8 mouse cellular contexts compared by ENCODE assay signal in the genomic region with DNA sequence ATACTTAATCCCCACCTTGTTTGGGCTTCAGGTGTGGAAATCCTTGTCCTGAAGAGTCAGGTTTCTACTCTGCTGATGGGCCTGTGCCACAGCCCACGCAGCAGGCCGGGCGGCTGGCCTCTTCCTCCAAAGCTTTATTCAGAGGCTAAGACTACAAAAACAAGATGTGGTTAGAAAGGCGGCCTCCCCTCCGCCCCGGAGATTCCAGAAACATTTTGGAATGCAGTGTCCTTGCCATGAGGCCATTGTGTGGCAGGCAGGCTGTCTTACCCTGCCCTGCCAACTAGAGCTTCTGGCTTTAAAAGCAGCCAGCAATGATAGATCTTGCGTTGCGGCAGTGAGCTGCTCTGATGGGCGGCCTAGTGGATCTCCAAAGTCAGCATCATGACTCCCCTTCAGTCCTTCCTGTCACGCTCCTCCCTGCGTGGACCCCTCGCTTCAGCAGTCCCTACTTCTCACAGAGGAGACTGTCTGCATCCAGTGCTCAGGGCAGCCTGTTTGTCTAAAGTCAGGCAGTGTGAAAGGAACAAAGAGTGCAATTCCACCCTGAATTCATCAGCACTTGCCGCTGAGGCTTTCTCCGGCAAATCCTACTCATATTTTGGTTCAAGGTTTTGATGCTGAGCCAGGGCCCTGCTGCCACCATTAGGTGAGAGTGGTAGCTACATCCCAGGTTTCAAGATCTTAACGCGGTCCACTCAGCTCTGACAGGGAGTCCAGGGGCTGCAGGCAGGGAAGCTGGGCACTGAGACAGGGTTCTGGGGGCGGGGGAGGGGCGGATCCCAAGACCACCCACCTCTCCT. TPM values are rescaled to one million over a fixed set of nuclear protein-coding genes. Genes with fewer than 3 reads are reported as not detected.
A peak's percentile ranks its signal among the peaks of the same experiment; 100 is the strongest.
DNase-seq lines count a peak whose midpoint lies in the region; ATAC-seq and TF ChIP-seq lines count a peak whose summit lies in the region.
"Had no signal": no experiment of that assay in that cellular context is flagged by ENCODE, and none has a peak within 500 bp of the region (broad histone marks: within the 10 kb centered on the region; RNA-seq: fewer than 3 reads in every experiment).

No protein-coding gene starts in this region.

- no peaks in the 10 kb centered on the region for H3K27me3 ChIP-seq in embryonic facial prominence, embryonic 14.5 days (replicated peaks; ENCODE audit: control insufficient read depth, insufficient read depth, low read length)
- no peaks in the 10 kb centered on the region; the same call in 1 of the 2 replicates for H3K27me3 ChIP-seq in hindbrain, embryonic 15.5 days
- no peaks in the 10 kb centered on the region for H3K27me3 ChIP-seq in neural tube, embryonic 14.5 days (ENCODE audit: control insufficient read depth, insufficient read depth, low read length)

- peak; percentile 69 for DNase-seq in ES-CJ7 (ENCODE audit: low read depth, low spot score)
- DNase-seq in Muller cell, postnatal 12 days (ENCODE audit: inconsistent ontology term): peak; percentile 98
- DNase-seq in embryonic facial prominence, embryonic 14.5 days (ENCODE audit: low spot score): peak; percentile 59
- DNase-seq in left cerebral cortex, adult 2 months (ENCODE audit: extremely low spot score in 1 of 2, low spot score in 2 of 2): peak; percentile 42
- no peak for DNase-seq in urinary bladder, postnatal 10 days (ENCODE audit: low spot score)

- no peak overlapping the region for H3K4me2 ChIP-seq in embryonic facial prominence, embryonic 14.5 days (ENCODE audit: low read depth, low read length)
- peak overlapping the region; percentile 9 for H3K4me2 ChIP-seq in hindbrain, embryonic 15.5 days
- H3K4me2 ChIP-seq in neural tube, embryonic 14.5 days (ENCODE audit: low read depth, low read length): no peak overlapping the region

- peak; percentile 57 for TF ChIP-seq CTCF in left cerebral cortex, adult 2 months (IDR thresholded peaks at IDR 0.05)

- H3K27ac ChIP-seq in embryonic facial prominence, embryonic 14.5 days (replicated peaks; ENCODE audit: low read depth, low read length): peak overlapping the region; percentile 61; the same call in 1 of the 2 replicates
- H3K27ac ChIP-seq in hindbrain, embryonic 15.5 days (replicated peaks): peak overlapping the region; percentile 60
- peak overlapping the region; percentile 38; the same call in 1 of the 2 replicates for H3K27ac ChIP-seq in left cerebral cortex, adult 2 months
- peak overlapping the region; percentile 7; the same call in 1 of the 2 replicates for H3K27ac ChIP-seq in neural tube, embryonic 14.5 days (ENCODE audit: low read depth, low read length)
- H3K27ac ChIP-seq: liver, embryonic 14.5 days had no signal

- 45% methylated on average over 16 of the region's 18 CpGs for WGBS in embryonic facial prominence, embryonic 14.5 days
- WGBS in hindbrain, embryonic 15.5 days: 16% methylated on average over 18 of the region's 18 CpGs
- 31% methylated on average over 18 of the region's 18 CpGs for WGBS in neural tube, embryonic 14.5 days

- peak; percentile 47 for ATAC-seq in embryonic facial prominence, embryonic 14.5 days (ENCODE audit: low read depth)
- peak; percentile 67; the same call in 1 of the 2 replicates for ATAC-seq in hindbrain, embryonic 15.5 days (ENCODE audit: low FRiP score, low read depth)
- peak; percentile 59; the same call in 1 of the 2 replicates for ATAC-seq in neural tube, embryonic 14.5 days (ENCODE audit: low read depth)

- H3K4me3 ChIP-seq in embryonic facial prominence, embryonic 14.5 days (ENCODE audit: low read depth, low read length): no peak overlapping the region
- H3K4me3 ChIP-seq in hindbrain, embryonic 15.5 days: no peak overlapping the region
- no peak overlapping the region for H3K4me3 ChIP-seq in left cerebral cortex, adult 2 months
- no peak overlapping the region for H3K4me3 ChIP-seq in neural tube, embryonic 14.5 days (ENCODE audit: low read depth, low read length)

- H3K36me3 ChIP-seq in embryonic facial prominence, embryonic 14.5 days (ENCODE audit: control insufficient read depth, insufficient read depth, low read length): peaks cover 15% of the 10 kb centered on the region; the same call in 1 of the 2 replicates
- H3K36me3 ChIP-seq in hindbrain, embryonic 15.5 days: no peaks in the 10 kb centered on the region
- H3K36me3 ChIP-seq in neural tube, embryonic 14.5 days (ENCODE audit: control insufficient read depth, insufficient read depth, low read length): no peaks in the 10 kb centered on the region

- intact Hi-C loops in left cerebral cortex, adult 2 months (cut with DNase I): loop anchor here (10.0 kb wide), 1 partner anchor 1662 kb away; no protein-coding TSS in a partner anchor

- 0 out of 2 replicates have a peak overlapping the region, but pooled peaks have one; percentile 45 for H3K9ac ChIP-seq in embryonic facial prominence, embryonic 14.5 days (ENCODE audit: low read depth, low read length)
- H3K9ac ChIP-seq in hindbrain, embryonic 15.5 days: peak overlapping the region; percentile 27
- H3K9ac ChIP-seq in neural tube, embryonic 14.5 days (replicated peaks; ENCODE audit: low read depth, low read length): 0 out of 2 replicates have a peak overlapping the region, but pooled peaks have one; percentile 4
- H3K9ac ChIP-seq: liver, embryonic 14.5 days had no signal

- peaks cover 3% of the 10 kb centered on the region; the same call in 1 of the 2 replicates for H3K4me1 ChIP-seq in embryonic facial prominence, embryonic 14.5 days (ENCODE audit: control insufficient read depth, insufficient read depth, low read length)
- H3K4me1 ChIP-seq in hindbrain, embryonic 15.5 days (replicated peaks): peaks cover 20% of the 10 kb centered on the region
- H3K4me1 ChIP-seq in neural tube, embryonic 14.5 days (ENCODE audit: control insufficient read depth, insufficient read depth, low read length): no peaks in the 10 kb centered on the region

- H3K9me3 ChIP-seq in embryonic facial prominence, embryonic 14.5 days (ENCODE audit: control insufficient read depth, low read length): no peaks in the 10 kb centered on the region
- no peaks in the 10 kb centered on the region for H3K9me3 ChIP-seq in hindbrain, embryonic 15.5 days
- H3K9me3 ChIP-seq in neural tube, embryonic 14.5 days (ENCODE audit: control insufficient read depth, low read length): no peaks in the 10 kb centered on the region

RNA-seq across cellular contexts. Expression of a gene that starts 14.6 kb away (rescaled TPM):
- 14.2 and 16.3 TPM in 2 replicates for polyA plus RNA-seq in embryonic facial prominence, embryonic 14.5 days (2014; fragmentation: Nextera tagmentation; extraction: Ambion mirVana)
- 9.6 and 10.8 TPM in 2 replicates for polyA plus RNA-seq in hindbrain, embryonic 15.5 days (2015; fragmentation: Nextera tagmentation; extraction: Ambion mirVana)
- 10 to 100 TPM; 47.0 to 49.8 TPM for total RNA-seq in left cerebral cortex, adult 2 months (2021)
- polyA plus RNA-seq in neural tube, embryonic 14.5 days (2014; fragmentation: Nextera tagmentation; extraction: Ambion mirVana): 11.7 and 15.8 TPM in 2 replicates

RNA-seq across cellular contexts. Expression of a gene that starts 45.8 kb away (rescaled TPM):
- polyA plus RNA-seq in embryonic facial prominence, embryonic 14.5 days (2014; fragmentation: Nextera tagmentation; extraction: Ambion mirVana): 1.6 and 1.7 TPM in 2 replicates
- polyA plus RNA-seq in hindbrain, embryonic 15.5 days (2015; fragmentation: Nextera tagmentation; extraction: Ambion mirVana): not detected in 2 replicates
- total RNA-seq in left cerebral cortex, adult 2 months (2021): not detected
- polyA plus RNA-seq in neural tube, embryonic 14.5 days (2014; fragmentation: Nextera tagmentation; extraction: Ambion mirVana): 0.11 and 0.14 TPM in 2 replicates

Comparison
In these comparisons a context has a peak if more than half of its experiments do, and no peak if none do; other contexts are left out.
1. H3K27ac ChIP-seq: peak in every context shown above with its lines; median percentile 61 in embryonic facial prominence, embryonic 14.5 days; 60 in hindbrain, embryonic 15.5 days; 38 in left cerebral cortex, adult 2 months; 7 in neural tube, embryonic 14.5 days.